Mouse (Mus musculus): ENCODE results near the gene Gm27021. TPM values are rescaled to one million over a fixed set of nuclear protein-coding genes. Genes with fewer than 3 reads are reported as not detected.

The Gm27021 gene
- total RNA-seq, 1 experiment from 2014 or later = not detected

DNA sequence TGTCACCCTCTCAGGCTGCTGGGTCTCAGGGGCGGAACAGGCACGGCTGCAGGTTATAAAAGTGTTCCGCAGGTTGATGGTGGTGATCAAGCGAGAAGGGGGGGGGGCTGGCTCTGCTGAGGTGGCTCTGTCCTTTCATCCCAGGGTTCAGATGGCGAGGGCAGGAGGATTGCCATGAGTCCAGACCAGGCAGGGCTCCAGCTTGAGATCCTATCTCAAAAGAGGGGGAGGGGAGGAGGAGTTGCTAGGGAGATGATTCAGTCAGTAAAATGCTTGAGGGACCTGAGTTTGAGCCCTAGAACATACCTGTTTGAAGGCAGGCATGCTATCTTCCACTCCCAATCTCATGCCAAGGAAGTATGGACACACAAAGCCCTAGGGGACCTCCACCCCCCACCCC is 107.3 kb downstream of the Gm27021 start:
- no peak for ATAC-seq (replicated peaks; ENCODE audit: insufficient number of reproducible peaks, low FRiP score, low TSS enrichment, poor library complexity, severe bottlenecking)

DNA sequence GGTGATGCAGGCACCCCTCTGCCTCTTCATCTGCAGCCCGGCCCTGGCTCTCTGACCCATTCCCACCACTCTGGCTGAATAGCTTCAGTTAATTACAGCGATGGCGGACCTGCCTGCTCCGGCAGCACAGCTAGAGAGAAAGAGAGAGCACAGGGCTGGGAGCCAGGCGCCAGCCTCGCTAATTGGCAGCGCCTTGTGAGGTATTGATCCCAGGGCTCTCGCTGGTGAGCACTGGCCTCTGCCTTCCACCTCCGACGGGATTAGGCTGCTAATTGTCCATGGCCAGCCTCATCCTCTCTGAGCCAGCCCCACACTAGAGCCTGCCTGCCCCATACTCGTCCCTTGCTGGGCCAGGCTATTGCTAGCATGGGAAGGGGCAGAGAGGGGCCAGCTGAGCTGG is 108.2 kb downstream of the Gm27021 start:
- ATAC-seq (replicated peaks; ENCODE audit: insufficient number of reproducible peaks, low FRiP score, low TSS enrichment, poor library complexity, severe bottlenecking) = no peak

Other genes starting within 250 kb of the Gm27021 start
- gene Gins2, start 78.8 kb downstream of the Gm27021 start, total RNA-seq (2017) = 1.1 to 3.2 TPM (median 1.3 TPM) in 3 replicates
- not detected in 3 replicates for gene 1190005I06Rik, start 20.4 kb downstream of the Gm27021 start, total RNA-seq (2017)
- gene Cox4i1, start 143 bp upstream of the Gm27021 start, total RNA-seq (2017) = 315 to 382 TPM (median 356 TPM) in 3 replicates
- 12.1 to 40.3 TPM (median 26.7 TPM) in 3 replicates for gene Emc8, start 494 bp upstream of the Gm27021 start, total RNA-seq (2017)
- 235 to 408 TPM (median 258 TPM) in 3 replicates for gene Irf8, start 68.3 kb upstream of the Gm27021 start, total RNA-seq (2017)

All from monocyte, adult 5-6 weeks (primary cell).